Mouse (Mus musculus) cerebellum, adult (tissue): Measurements from ENCODE around the gene Comp.

ENCODE experiments used
- ATAC-seq: cut with Nextera tagmentation; 2 replicates; pipeline ENCODE4 v1.9.2; 2017; ENCODE audit warnings: mild to moderate bottlenecking, moderate library complexity, mixed read lengths; ENCODE audit not compliant: insufficient number of reproducible peaks, low FRiP score, low TSS enrichment

Comp gene

DNA sequence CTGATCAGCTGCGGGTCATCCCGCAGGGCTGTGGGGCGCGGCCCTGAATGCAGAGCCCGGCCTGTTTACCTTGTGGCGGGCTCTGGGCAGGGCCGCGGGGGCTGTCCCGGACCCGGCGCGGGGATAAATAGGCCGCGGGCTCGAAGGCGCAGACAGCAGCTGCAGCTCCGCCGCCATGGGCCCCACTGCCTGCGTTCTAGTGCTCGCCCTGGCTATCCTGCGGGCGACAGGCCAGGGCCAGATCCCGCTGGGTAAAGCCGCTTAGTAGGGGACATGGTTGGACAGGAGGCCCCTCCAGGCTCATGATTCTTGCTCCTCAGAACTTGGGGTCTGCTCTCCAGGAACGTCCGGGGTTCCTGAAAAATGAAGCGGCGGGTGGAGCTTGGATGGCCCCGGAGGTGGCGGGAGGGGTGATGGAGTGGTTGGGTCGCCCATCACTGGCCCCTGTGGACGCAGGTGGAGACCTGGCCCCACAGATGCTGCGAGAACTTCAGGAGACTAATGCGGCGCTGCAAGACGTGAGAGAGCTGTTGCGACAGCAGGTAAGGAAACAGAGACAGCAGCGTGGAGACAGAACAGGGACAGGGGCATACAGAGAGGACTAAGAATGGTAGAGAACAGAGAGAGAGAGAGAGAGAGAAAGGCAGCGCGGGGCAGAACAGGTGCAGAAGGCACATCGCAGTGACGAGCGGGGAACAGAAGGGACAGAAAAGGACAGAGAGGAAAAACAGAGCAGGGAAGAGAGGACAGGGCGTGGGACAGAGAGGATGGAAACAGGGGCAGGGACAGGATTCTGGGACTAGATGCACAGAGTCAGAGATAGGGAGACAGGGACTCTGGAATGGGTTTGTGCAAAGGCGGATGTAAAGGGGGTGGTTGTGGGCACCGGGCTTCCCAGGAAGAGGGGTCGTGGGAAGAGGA is at the start of gene Comp:
Gene Comp, plus strand, starts transcription at position 162 of the 921 bp plus-strand sequence.
- 0 out of 2 replicates have a peak, but pooled peaks have one; percentile 17 for ATAC-seq

DNA sequence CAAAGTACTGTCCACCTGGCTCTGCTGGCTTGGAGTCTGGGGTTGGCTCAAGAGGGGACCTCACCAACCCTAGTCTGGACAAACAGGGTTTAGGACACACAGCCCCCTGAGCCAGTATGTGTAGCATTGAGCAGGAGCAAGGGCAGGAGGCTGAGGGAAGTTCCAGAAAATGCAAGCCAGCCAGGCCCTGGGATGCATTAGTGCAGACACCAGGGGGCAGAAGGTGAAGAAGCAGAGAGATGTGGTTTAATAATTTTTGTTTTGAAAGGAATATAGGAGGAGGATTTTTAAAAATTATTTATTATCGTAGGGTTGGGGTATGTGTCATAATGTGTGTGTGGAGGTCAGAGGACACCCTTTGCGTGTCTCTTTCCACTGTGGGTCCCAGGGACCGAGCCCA is 49.6 kb upstream of the Comp start:
- ATAC-seq: no peak

DNA sequence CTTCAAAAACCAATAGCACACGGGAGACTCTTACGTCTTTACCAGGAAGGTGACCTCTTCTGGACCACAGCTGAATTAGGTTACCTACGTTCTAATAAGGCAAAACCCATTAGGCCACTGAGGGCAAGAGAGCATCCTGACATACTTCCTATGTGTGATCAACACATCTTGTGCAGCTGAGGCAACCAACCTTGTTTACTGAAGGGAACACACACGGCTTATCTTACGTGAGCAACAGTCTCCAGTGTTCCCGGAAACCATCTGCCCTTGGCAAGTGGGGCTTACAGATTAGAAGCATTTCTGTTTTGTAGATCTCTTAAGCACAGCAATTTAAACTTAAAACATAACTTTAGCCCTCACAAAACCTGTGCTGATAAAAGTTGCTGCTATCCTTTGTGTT is 45.8 kb upstream of the Comp start:
- ATAC-seq: no peak

- ATAC-seq: no peak
Measured at GRCm38 (mm10) chr8:70329124-70329834, 44.1 kb upstream of the Comp start, which contains the start of gene Gdf1. TSS of gene Gdf1 (plus strand) at chr8:70329817.

GRCm38 (mm10) chr8:70329835-70330740 is 43.3 kb upstream of the Comp start:
- ATAC-seq: no peak

DNA sequence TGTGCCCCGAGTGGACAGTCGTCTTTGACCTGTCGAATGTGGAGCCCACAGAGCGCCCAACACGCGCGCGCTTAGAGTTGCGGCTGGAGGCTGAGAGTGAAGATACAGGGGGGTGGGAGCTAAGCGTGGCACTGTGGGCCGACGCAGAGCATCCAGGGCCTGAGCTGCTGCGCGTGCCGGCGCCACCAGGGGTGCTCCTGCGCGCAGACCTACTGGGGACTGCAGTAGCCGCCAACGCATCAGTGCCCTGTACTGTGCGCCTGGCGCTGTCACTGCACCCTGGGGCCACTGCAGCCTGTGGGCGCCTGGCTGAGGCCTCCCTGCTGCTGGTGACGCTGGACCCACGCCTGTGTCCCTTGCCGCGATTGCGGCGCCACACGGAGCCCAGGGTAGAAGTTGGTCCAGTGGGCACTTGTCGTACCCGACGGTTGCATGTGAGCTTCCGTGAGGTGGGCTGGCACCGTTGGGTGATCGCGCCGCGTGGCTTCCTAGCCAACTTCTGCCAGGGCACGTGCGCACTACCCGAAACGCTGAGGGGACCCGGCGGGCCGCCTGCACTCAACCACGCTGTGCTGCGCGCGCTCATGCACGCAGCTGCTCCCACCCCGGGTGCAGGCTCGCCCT is 42.5 kb upstream of the Comp start:
- ATAC-seq: no peak

GRCm38 (mm10) chr8:70331526-70331925 is 41.8 kb upstream of the Comp start:
- ATAC-seq: no peak

DNA sequence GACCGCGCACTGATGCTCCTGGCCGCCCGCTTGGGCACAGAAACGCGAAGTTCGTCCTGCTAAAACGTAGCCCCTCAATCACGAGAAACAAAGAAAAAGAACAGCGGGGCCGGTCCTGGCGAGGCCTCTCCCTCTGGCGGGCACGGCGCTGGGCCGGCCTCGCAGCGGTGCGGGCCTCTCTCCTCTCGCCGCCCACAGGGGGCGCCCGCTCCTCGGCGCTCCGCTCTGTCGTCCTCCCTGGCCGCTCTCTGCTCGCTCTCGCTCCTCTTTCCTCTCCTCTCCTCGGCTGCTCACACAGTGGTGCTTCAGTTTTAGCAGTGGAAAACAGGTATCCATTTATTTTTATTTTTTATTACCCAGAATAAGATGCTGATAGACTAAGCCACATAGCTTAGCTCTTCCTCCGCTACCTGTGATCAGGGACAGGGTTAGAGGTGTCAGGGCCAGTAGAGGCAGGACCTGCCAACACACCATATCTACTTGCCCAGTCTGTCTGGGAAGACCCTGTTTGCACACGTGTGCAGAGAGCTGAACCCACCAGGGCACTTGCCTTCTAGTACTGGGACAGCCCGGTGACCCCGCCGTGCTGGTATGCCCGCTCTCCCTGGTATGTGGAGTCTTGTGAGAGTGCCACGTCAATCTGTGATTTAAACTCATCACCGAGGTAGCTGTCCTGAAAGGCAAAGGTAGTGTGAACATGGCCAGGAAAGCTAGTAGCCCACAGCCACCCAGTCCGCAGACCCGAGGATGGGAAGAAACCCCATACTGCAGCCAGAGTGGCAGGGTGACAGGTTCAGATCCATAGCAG is 41.1 kb upstream of the Comp start:
- ATAC-seq: peak; percentile 78

- ATAC-seq: no peak
Measured at GRCm38 (mm10) chr8:70332878-70333202, 40.5 kb upstream of the Comp start.

GRCm38 (mm10) chr8:70338931-70339330 is 34.4 kb upstream of the Comp start:
- ATAC-seq: no peak

GRCm38 (mm10) chr8:70340659-70341058 is 32.7 kb upstream of the Comp start:
- ATAC-seq: peak; percentile 34; the same call in 1 of the 2 replicates

- peak; percentile 41; the same call in 1 of the 2 replicates for ATAC-seq
Measured at GRCm38 (mm10) chr8:70342007-70342406, 31.4 kb upstream of the Comp start.

- ATAC-seq: no peak
Measured at GRCm38 (mm10) chr8:70343076-70343475, 30.3 kb upstream of the Comp start.

DNA sequence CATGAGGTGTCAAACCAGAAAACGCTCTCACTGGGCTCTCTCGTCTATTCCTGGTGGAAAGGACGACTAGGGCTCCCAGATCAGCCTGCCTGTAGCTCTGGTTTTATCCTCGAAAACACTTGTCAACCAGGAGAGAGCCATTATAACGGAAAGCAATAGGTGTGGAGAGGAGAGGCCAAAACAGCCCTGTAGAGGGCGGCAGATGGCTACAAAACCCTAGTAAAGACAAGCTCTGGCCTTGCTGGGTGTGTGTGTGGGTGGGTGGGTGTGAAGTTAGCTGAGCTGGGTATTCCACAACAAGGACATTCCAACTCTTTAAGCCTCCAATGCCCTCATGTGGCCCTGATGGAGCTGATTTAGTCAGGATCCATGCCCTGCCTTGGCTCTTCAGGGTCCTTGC is 29.7 kb upstream of the Comp start:
- no peak for ATAC-seq

DNA sequence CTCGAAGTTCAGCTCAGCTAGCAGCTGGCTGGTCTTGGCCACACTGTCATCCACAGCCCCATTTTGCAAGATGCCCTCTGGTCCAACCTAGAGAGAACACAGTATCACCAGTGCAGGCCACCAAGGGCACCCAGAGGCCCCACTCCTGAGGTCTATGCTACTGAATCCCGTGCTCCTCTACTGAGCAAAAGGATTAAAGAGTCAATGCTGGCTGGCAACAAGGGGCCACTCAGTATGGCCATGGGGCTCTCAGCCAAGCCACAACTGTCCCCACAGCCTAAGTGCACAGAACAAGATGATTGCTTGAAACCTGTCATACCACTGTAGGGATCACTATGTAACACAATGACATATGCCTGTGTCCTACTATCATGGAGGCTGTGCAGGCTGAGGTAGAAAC is 29.1 kb upstream of the Comp start:
- ATAC-seq: no peak

GRCm38 (mm10) chr8:70347443-70347842 is 25.9 kb upstream of the Comp start:
- no peak for ATAC-seq

DNA sequence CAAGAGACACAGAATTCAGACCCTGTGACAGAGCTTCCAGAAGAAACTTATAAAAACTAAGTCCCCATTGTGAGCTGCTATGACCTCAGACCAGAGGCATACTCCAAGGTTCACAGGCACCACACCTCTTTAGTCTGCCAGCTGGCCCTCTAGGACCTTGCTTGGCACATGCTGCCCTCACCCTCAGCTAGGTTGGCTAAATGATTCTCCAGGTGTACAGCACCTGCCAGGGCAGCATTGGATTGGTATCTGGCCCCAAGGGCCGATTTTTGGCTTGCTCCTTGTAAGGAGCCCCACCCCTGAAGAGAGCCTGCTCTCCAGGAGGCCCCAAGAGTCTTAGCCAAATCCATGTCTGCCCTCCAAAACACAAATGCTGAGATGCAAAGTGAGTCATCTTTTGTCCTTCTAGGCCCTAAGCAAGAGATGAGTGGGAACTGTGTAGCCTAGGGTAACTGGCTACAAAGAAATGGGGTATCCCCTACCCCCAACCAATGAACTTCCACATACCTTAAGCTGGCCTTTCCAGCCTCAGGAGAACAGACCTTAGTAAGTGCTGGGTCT is 25.4 kb upstream of the Comp start:
- ATAC-seq: no peak

DNA sequence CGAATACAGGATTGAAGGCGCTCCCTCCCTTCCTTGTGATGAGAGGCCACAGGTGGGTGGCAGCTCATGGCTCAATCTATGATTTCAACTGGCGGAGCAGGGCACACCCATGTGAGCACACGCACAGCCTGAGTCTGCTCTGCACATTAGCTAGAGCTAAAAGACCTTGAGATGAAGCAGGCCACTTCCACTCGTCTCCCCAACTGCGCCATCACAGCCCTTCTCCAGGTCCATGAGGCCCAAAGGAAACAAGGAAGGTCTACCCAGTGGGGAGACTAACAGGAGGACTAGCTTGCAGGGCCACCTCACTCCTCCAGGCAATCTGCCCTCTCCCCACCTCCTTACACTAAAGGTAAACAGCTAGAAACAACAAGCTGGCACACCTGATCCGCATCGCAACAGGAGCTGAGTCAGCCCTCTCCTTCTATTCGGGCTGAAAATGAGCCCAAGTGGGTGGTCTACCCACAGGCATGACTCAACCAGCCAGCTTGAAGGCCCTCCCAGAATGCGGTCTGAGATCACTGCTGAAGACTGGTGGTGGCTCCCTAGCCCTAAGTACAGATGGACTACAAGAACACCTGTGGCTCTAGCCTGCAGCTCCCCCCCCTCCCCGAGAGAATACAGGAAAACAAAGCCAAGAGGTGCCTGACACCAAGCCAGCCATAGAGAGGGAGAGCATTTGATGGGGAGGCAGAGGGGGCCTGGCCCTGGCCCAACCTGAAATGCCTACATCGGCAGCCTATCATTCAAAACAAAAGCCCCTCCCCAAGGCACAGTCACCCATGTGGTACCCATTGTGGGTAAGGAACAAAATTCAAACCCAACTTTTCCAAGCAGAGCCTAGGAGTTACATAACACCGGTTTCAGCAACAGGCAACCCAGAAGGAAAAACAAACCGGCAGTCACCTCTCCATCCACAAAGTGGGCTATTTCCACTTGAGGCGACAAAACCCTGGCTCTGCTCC is 22.0 kb upstream of the Comp start:
- ATAC-seq: no peak
